Mouse (Mus musculus): ENCODE measurements around the gene Shank2.

GRCm38 (mm10) chr7:144420552-144420951, 418.8 kb downstream of the Shank2 start:
- TF ChIP-seq POLR2A (IDR thresholded peaks at IDR 0.05; ENCODE audit: low read depth, low read length), result no peak
- TF ChIP-seq CTCF (IDR thresholded peaks at IDR 0.05; ENCODE audit: extremely low read depth, insufficient read length, insufficient replicate concordance, low read depth, low read length), result no peak

All from small intestine, adult 2 months (tissue).